Mouse (Mus musculus): ENCODE measurements around the gene Nfix.

GRCm38 (mm10) chr8:84732545-84732944 lies 67.6 kb downstream of the Nfix start:
- no peak for TF ChIP-seq POLR2AphosphoS2 (IDR thresholded peaks at IDR 0.05; ENCODE audit: insufficient read length, low read depth)
- no peak for TF ChIP-seq E2F4 (IDR thresholded peaks at IDR 0.05; ENCODE audit: insufficient read depth)
- no peak for TF ChIP-seq POLR2A (IDR thresholded peaks at IDR 0.05; ENCODE audit: insufficient read length, low read depth)
- no peak for TF ChIP-seq MAX (IDR thresholded peaks at IDR 0.05; ENCODE audit: low read depth)
- TF ChIP-seq TCF12 (IDR thresholded peaks at IDR 0.05; ENCODE audit: insufficient read depth, poor library complexity, severe bottlenecking) = no peak
- peak in 2 of 3 experiments; percentile 63 to 87 for TF ChIP-seq MYOG (IDR thresholded peaks at IDR 0.05; ENCODE audit: control insufficient read depth in 1 of 3, insufficient read depth in 1 of 3, insufficient read length in 2 of 3, low read depth in 2 of 3)
- no peak for TF ChIP-seq USF1 (IDR thresholded peaks at IDR 0.05; ENCODE audit: low read depth)

Data from myocyte (in vitro differentiated cells).